Mouse (Mus musculus) bone marrow macrophage, adult 2 months (primary cell): ENCODE measurements around the gene Myh3.

Source experiments
- CTCF ChIP-seq: IDR thresholded peaks from 2 replicates; pipeline ENCODE4 v1.5.1; 2012; ENCODE audit warnings: low read depth, mild to moderate bottlenecking, low read length, moderate library complexity
- POLR2A ChIP-seq: IDR thresholded peaks from 2 replicates; pipeline ENCODE4 v1.6.1; 2012; ENCODE audit warnings: mild to moderate bottlenecking, low read depth, low read length, borderline replicate concordance

GRCm38 (mm10) chr11:67083712-67084340 lies 5.7 kb downstream of the Myh3 start:
- TF ChIP-seq CTCF (no peak), POLR2A (no peak)
